Mouse (Mus musculus): ENCODE results near the gene Ticrr.

Gene Ticrr

DNA sequence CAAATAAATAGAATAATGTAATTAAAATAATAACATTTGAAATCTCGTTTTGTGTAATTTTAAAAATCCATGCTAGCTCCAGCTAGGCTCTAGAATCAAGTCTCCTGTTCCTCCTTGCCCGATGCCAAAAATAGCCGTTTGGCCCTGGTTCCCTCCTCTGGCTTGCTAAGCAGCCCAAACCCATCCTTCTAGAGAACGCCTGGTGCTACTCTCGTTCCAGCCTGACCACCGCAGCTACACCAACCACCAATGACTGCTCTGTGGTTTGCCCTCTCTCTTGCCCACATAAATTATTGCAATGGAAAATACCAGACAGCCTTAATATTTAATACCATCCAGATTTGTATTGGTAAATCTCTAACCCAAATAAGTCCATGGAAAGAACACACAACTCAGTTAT, 87.7 kb downstream of the Ticrr start:
- DNase-seq (ENCODE audit: low spot score), result no peak
